Mouse (Mus musculus): ENCODE results near the gene Tnf. TPM values are rescaled to one million over a fixed set of nuclear protein-coding genes. Genes with fewer than 3 reads are reported as not detected.
A peak's percentile ranks its signal among the peaks of the same experiment; 100 is the strongest.
"Not testable (repeated sequence)": the region's sequence is repeated elsewhere in the genome, so short reads cannot be mapped to it uniquely, and the experiment has no call there.

Tnf gene
- polyA plus RNA-seq, 1 experiment from 2014 or later = 0.47 TPM

DNA sequence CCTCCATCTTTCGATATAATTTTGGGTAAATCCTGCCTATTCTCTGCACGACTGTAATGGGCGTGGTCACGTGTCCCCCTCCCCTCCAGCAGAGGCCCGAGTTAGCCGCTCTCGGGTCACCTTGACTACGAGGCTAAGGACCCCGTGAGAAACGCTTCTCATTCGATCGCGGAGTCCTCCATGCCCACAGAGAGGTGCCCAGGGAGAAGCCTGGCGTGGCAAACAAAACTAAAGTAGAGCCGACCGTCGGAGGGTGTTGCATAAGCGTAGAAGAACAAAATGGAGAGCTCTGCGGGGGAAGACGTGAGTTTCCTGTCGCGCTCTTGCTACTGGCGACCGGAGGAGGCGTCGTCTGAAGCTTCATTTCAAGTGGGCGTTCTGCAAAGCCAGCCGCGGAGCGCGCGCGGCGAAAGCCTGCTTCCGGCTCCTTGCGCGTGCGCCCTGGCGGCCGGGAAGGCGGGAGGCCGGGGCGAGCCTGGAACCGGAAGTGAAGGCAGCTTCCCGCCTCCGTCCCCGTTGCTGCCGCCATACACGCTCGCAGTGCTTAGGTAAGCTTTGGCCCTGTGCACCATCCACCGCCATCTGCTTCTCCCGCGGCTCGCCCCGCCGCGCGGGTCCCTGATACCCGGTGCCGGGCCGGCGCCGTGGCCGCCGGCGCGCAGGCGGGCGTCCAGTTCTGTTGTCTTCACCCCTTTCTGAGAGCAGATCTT lies 39.7 kb upstream of the Tnf start, which contains the start of gene Ddx39b:
TSS of gene Ddx39b (plus strand) at position 442 of the 710 bp plus-strand sequence.
- peak within 1 kb of the TSS; percentile 84 for H3K4me2 ChIP-seq (replicated peaks)
- H3K4me1 ChIP-seq = peaks cover 46% of the 10 kb centered on the region
- ATAC-seq (ENCODE audit: insufficient number of reproducible peaks, low FRiP score, low TSS enrichment, low read depth) = peak; percentile 93
- no peaks in the 10 kb centered on the region for H3K9me3 ChIP-seq (replicated peaks)
- peak within 1 kb of the TSS; percentile 87 for H3K4me3 ChIP-seq (replicated peaks)
- peak within 1 kb of the TSS; percentile 99 for H3K27ac ChIP-seq (replicated peaks)
- H3K9ac ChIP-seq = peak within 1 kb of the TSS; percentile 95
- no peaks in the 10 kb centered on the region for H3K27me3 ChIP-seq
- WGBS = under 1% methylated on average over 69 of the region's 69 CpGs
- peaks cover 32% of the 10 kb centered on the region for H3K36me3 ChIP-seq

DNA sequence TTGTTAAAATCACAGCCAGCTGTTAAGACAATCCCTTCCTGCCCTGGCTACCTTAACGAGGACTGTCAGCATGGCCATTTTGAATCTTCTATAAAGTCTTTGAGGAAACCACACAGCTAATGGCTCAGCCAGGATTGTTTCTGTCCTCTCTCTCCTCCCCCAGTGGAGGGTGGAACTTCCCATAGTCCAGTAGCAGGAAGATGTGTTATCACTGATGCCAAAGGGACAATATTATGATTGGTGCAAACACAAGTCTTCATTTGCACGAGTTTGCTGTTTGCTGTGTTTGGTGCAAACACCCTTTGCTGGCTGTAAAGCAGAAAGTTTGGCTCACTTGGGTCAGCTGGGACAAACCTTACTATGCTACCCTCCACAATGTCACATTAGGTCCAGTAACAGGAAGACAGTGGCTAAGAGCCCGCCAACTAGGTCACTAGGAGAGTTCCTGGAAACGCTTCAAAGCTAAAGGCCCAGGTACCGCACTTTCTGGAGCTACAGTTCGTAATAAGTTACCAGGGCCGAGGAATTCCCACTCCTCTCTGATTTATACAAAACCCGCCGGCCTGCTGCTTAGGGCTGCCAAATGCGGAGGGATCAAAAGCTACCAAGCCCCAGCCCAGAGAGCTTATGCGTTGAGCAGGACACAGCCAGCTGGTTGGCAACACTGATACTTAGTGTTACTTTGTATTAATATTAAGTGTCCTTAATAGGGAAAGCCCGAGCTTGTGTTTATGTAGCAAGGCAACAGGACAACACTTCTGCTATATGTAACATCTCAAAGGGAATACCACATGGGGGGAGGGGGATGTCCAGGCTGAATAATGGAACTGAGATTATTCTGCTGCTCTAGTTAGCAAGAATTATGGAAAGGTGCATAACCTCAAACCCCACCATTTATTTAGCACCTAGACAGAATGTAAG lies 38.8 kb upstream of the Tnf start:
- 29% methylated on average over 12 of the region's 12 CpGs for WGBS
- Histone ChIP-seq H3K27me3 (no peaks in the 10 kb centered on the region), H3K27ac (replicated peaks) (peak overlapping the region; percentile 99), H3K4me1 (peaks cover 42% of the 10 kb centered on the region), H3K9ac (peak overlapping the region; percentile 15; the same call in 1 of the 2 replicates), H3K9me3 (replicated peaks) (no peaks in the 10 kb centered on the region), H3K4me2 (replicated peaks) (peak overlapping the region; percentile 84), H3K36me3 (peaks cover 25% of the 10 kb centered on the region), H3K4me3 (replicated peaks) (peak overlapping the region; percentile 87)
- ATAC-seq (ENCODE audit: insufficient number of reproducible peaks, low FRiP score, low TSS enrichment, low read depth) = no peak

DNA sequence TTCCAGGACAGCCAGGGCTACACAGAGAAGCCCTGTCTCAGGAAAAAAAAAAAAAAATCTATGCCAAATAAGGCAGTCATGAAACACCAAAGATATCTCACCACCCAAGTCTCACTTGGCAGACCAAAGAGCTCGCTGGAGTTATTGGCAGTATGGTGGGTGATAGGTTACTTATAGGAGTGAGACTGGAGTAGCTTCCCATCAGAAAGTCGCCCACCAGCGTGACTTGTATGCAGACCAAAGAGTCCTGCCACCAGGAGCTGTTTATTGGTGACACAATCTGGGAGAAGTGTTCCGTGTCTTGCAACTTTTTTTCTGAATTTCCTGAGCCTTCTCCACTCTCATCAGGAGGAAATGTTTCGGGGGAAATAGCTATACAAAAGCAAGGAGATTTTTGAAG lies 37.9 kb upstream of the Tnf start:
- no peak overlapping the region for H3K4me2 ChIP-seq (replicated peaks)
- no peak overlapping the region for H3K27ac ChIP-seq (replicated peaks)
- H3K9me3 ChIP-seq (replicated peaks) = no peaks in the 10 kb centered on the region
- H3K4me3 ChIP-seq (replicated peaks) = no peak overlapping the region
- H3K27me3 ChIP-seq = no peaks in the 10 kb centered on the region
- H3K36me3 ChIP-seq = peaks cover 15% of the 10 kb centered on the region
- 80% methylated on average over 5 of the region's 5 CpGs for WGBS
- no peak overlapping the region for H3K9ac ChIP-seq
- no peak for ATAC-seq (ENCODE audit: insufficient number of reproducible peaks, low FRiP score, low TSS enrichment, low read depth)
- peaks cover 37% of the 10 kb centered on the region for H3K4me1 ChIP-seq

- Histone ChIP-seq H3K27me3 (no peaks in the 10 kb centered on the region), H3K27ac (replicated peaks) (no peak overlapping the region), H3K9ac (no peak overlapping the region), H3K4me2 (replicated peaks) (no peak overlapping the region), H3K4me3 (replicated peaks) (no peak overlapping the region), H3K4me1 (peaks cover 42% of the 10 kb centered on the region), H3K9me3 (replicated peaks) (no peaks in the 10 kb centered on the region), H3K36me3 (0 out of 2 replicates have a peak, but pooled peaks cover 3% of the 10 kb centered on the region)
- WGBS = 79% methylated on average over 12 of the region's 12 CpGs
- no peak for ATAC-seq (ENCODE audit: insufficient number of reproducible peaks, low FRiP score, low TSS enrichment, low read depth)
Measured at GRCm38 (mm10) chr17:35237504-35237903, 35.7 kb upstream of the Tnf start.

- Histone ChIP-seq H3K36me3 (0 out of 2 replicates have a peak, but pooled peaks cover 3% of the 10 kb centered on the region), H3K9ac (no peak overlapping the region), H3K4me3 (replicated peaks) (no peak overlapping the region), H3K4me2 (replicated peaks) (no peak overlapping the region), H3K4me1 (peaks cover 47% of the 10 kb centered on the region), H3K27me3 (no peaks in the 10 kb centered on the region), H3K9me3 (replicated peaks) (no peaks in the 10 kb centered on the region), H3K27ac (replicated peaks) (no peak overlapping the region)
- WGBS = 84% methylated on average over 9 of the region's 9 CpGs
- no peak for ATAC-seq (ENCODE audit: insufficient number of reproducible peaks, low FRiP score, low TSS enrichment, low read depth)
Measured at GRCm38 (mm10) chr17:35236996-35237395, 35.2 kb upstream of the Tnf start.

DNA sequence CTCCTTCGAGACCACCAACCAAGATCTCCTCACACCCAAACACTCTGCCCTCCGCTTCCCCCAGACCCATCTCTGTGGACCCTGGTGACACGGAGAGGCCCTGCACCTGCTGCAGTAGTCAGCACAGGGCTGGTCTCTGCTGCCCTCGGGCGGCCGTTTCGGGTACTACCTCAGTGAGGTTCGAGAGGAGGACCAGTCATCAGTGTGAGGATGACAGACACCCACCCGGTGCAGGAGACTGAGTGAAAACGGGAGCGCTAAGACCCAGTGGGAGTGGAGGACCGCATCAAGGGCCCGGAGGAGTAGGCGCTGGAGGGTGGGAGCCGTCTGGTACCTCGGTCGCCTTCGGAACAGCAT lies 34.6 kb upstream of the Tnf start:
- Histone ChIP-seq H3K4me2 (replicated peaks) (peak overlapping the region; percentile 86), H3K27me3 (no peaks in the 10 kb centered on the region), H3K4me1 (peaks cover 52% of the 10 kb centered on the region), H3K4me3 (replicated peaks) (peak overlapping the region; percentile 57), H3K27ac (replicated peaks) (peak overlapping the region; percentile 95), H3K9ac (peak overlapping the region; percentile 76; the same call in 1 of the 2 replicates), H3K36me3 (0 out of 2 replicates have a peak, but pooled peaks cover 3% of the 10 kb centered on the region), H3K9me3 (replicated peaks) (no peaks in the 10 kb centered on the region)
- peak; percentile 64 for ATAC-seq (ENCODE audit: insufficient number of reproducible peaks, low FRiP score, low TSS enrichment, low read depth)
- WGBS = under 1% methylated on average over 18 of the region's 18 CpGs

DNA sequence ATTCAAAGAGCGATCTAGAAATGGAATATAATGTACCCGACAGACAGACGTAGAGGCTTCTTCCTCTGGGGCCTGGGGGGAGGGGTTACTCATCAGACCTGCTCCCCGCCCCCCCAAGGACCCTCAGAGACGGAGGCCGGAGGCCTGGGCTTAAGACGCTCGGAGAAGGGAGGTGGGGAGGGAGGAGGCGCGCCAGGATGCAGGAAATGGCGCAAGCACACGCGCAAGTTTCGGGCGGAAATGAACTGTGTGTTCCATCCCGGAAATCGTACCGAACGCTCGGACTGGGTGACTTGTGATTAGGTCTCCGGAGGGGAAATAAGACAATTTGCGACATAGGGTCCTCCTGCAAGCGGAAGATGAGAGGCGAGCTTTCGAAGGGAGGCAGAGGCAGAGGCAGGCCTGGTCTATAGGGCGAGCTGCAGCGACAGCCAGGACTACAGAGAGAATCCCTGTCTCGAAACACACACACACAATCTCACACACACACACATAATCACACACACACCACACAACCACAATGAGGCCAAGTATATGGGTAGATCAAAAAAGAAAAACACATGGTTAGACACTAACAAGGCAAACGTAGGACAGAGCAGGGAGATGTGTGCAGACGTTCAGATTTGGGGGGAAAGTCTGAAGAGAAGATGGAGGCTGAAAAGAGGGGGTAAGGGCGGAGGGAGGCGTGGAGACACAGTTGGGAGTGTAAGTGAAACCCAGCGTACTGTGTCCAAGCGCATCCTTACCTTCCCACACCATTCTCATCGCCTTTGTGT lies 34.0 kb upstream of the Tnf start, which contains the start of gene Nfkbil1:
TSS of gene Nfkbil1 (minus strand) at position 179 of the 776 bp plus-strand sequence.
- Histone ChIP-seq H3K9ac (peak within 1 kb of the TSS; percentile 76), H3K36me3 (peaks cover 9% of the 10 kb centered on the region; the same call in 1 of the 2 replicates), H3K4me2 (replicated peaks) (peak within 1 kb of the TSS; percentile 86), H3K27me3 (no peaks in the 10 kb centered on the region), H3K4me1 (peaks cover 50% of the 10 kb centered on the region), H3K4me3 (replicated peaks) (peak within 1 kb of the TSS; percentile 57), H3K9me3 (replicated peaks) (no peaks in the 10 kb centered on the region), H3K27ac (replicated peaks) (peak within 1 kb of the TSS; percentile 95)
- peak; percentile 87 for ATAC-seq (ENCODE audit: insufficient number of reproducible peaks, low FRiP score, low TSS enrichment, low read depth)
- 0% methylated on average over 35 of the region's 35 CpGs for WGBS

GRCm38 (mm10) chr17:35234903-35235302 lies 33.1 kb upstream of the Tnf start:
- peak overlapping the region; percentile 57 for H3K4me3 ChIP-seq (replicated peaks)
- no peak for ATAC-seq (ENCODE audit: insufficient number of reproducible peaks, low FRiP score, low TSS enrichment, low read depth)
- WGBS = 10% methylated on average over 31 of the region's 31 CpGs
- H3K9ac ChIP-seq = peak overlapping the region; percentile 76
- H3K9me3 ChIP-seq (replicated peaks) = no peaks in the 10 kb centered on the region
- peak overlapping the region; percentile 95 for H3K27ac ChIP-seq (replicated peaks)
- peak overlapping the region; percentile 86 for H3K4me2 ChIP-seq (replicated peaks)
- no peaks in the 10 kb centered on the region for H3K27me3 ChIP-seq
- H3K4me1 ChIP-seq = peaks cover 42% of the 10 kb centered on the region
- H3K36me3 ChIP-seq = peaks cover 15% of the 10 kb centered on the region; the same call in 1 of the 2 replicates

- not testable (repeated sequence) for ATAC-seq (ENCODE audit: insufficient number of reproducible peaks, low FRiP score, low TSS enrichment, low read depth); H3K9me3 ChIP-seq (replicated peaks); H3K9ac ChIP-seq; H3K27me3 ChIP-seq
- 81% methylated on average over 7 of the region's 7 CpGs for WGBS
- Histone ChIP-seq H3K27ac (replicated peaks) (peak overlapping the region; percentile 95; the same call in 1 of the 2 replicates), H3K4me2 (replicated peaks) (peak overlapping the region; percentile 86), H3K36me3 (peaks cover 23% of the 10 kb centered on the region), H3K4me3 (replicated peaks) (peak overlapping the region; percentile 57; the same call in 1 of the 2 replicates), H3K4me1 (peaks cover 42% of the 10 kb centered on the region)
Measured at GRCm38 (mm10) chr17:35234090-35234489, 32.3 kb upstream of the Tnf start.

- 52% methylated on average over 18 of the region's 18 CpGs for WGBS
- peak within 1 kb of the TSS; percentile 86 for H3K4me2 ChIP-seq (replicated peaks)
- H3K27ac ChIP-seq (replicated peaks) = peak within 1 kb of the TSS; percentile 95
- peak within 1 kb of the TSS; percentile 57 for H3K4me3 ChIP-seq (replicated peaks)
- no peaks in the 10 kb centered on the region for H3K9me3 ChIP-seq (replicated peaks)
- peak within 1 kb of the TSS; percentile 76; the same call in 1 of the 2 replicates for H3K9ac ChIP-seq
- H3K36me3 ChIP-seq = peaks cover 30% of the 10 kb centered on the region
- H3K4me1 ChIP-seq = peaks cover 42% of the 10 kb centered on the region
- no peaks in the 10 kb centered on the region for H3K27me3 ChIP-seq
- ATAC-seq (ENCODE audit: insufficient number of reproducible peaks, low FRiP score, low TSS enrichment, low read depth) = no peak
Measured at GRCm38 (mm10) chr17:35233114-35233980, 31.5 kb upstream of the Tnf start, which contains the start of gene Atp6v1g2. Gene Atp6v1g2, plus strand, starts transcription at chr17:35233660.
